Mouse (Mus musculus) embryonic facial prominence, embryonic 14.5 days (tissue): ENCODE measurements at regions not wholly inside any gene's neighbourhood (a gene's known extent, or its start where the extent isn't known, plus 50 kb on each side); places are given as distances from the start of the nearest gene placed in this dataset.

Experiments used
- ATAC-seq: fragments of 200-750 bp; cut with Nextera tagmentation; 2 replicates; pipeline ENCODE4 v1.8.0; 2017; ENCODE audit warnings: low read depth, moderate number of reproducible peaks, moderate TSS enrichment
- DNase-seq: peaks from one replicate; pipeline ENCODE4 v3.0.0-alpha.2; 2015; ENCODE audit warnings: low spot score
- H3K27ac ChIP-seq: fragments of 300-500 bp; sonication (generic); replicated peaks from 2 replicates; pipeline ENCODE4 v1.5.1; 2014; ENCODE audit warnings: low read depth, mild to moderate bottlenecking, low read length, moderate library complexity
- H3K27me3 ChIP-seq: fragments of 300-500 bp; sonication (generic); replicated peaks from 2 replicates; pipeline ENCODE4 v1.6.1; 2014; ENCODE audit warnings: low read length; ENCODE audit not compliant: control insufficient read depth, insufficient read depth
- H3K36me3 ChIP-seq: fragments of 300-500 bp; sonication (generic); 2 replicates; pipeline ENCODE4 v1.6.1; 2014; ENCODE audit warnings: low read length, mixed read lengths; ENCODE audit not compliant: control insufficient read depth, insufficient read depth
- H3K4me1 ChIP-seq: fragments of 300-500 bp; sonication (generic); 2 replicates; pipeline ENCODE4 v1.6.1; 2014; ENCODE audit warnings: antibody characterized with exemption, low read length; ENCODE audit not compliant: control insufficient read depth, insufficient read depth
- H3K4me2 ChIP-seq: fragments of 300-500 bp; sonication (generic); 2 replicates; pipeline ENCODE4 v1.6.1; 2014; ENCODE audit warnings: low read depth, mild to moderate bottlenecking, low read length, moderate library complexity, mixed read lengths
- H3K4me3 ChIP-seq: fragments of 300-500 bp; sonication (generic); 2 replicates; pipeline ENCODE4 v1.5.1; 2014; ENCODE audit warnings: low read depth, mild to moderate bottlenecking, low read length
- H3K9ac ChIP-seq: fragments of 300-500 bp; sonication (generic); 2 replicates; pipeline ENCODE4 v1.6.1; 2014; ENCODE audit warnings: low read depth, mild to moderate bottlenecking, low read length, moderate library complexity, mixed read lengths
- H3K9me3 ChIP-seq: fragments of 300-500 bp; sonication (generic); 2 replicates; pipeline ENCODE4 v1.6.1; 2016; ENCODE audit warnings: low read length; ENCODE audit not compliant: control insufficient read depth
- WGBS: fragments of 180-500 bp; shearing (Covaris S2); extraction: QIAGEN DNeasy Blood & Tissue Kit; methylation state at CpG from one replicate; pipeline ENCODE4 v1.1.7; 2014; 5-methylcytosine and 5-hydroxymethylcytosine counted together

- Histone ChIP-seq H3K27me3 (no peaks in the 10 kb centered on the region), H3K27ac (no peak overlapping the region), H3K9ac (no peak overlapping the region), H3K4me2 (no peak overlapping the region), H3K4me3 (no peak overlapping the region), H3K9me3 (no peaks in the 10 kb centered on the region), H3K36me3 (no peaks in the 10 kb centered on the region), H3K4me1 (no peaks in the 10 kb centered on the region)
- ATAC-seq (peak; percentile 60; the same call in 1 of the 2 replicates), DNase-seq (no peak)
- WGBS, result 75% methylated on average over 6 of the region's 6 CpGs
Measured at GRCm38 (mm10) chr7:51215487-51216232, 295.2 kb upstream of the Ano5 start.

- ATAC-seq (no peak), DNase-seq (no peak)
- Histone ChIP-seq H3K4me2 (no peak overlapping the region), H3K36me3 (no peaks in the 10 kb centered on the region), H3K9ac (no peak overlapping the region), H3K9me3 (no peaks in the 10 kb centered on the region), H3K27me3 (no peaks in the 10 kb centered on the region), H3K27ac (no peak overlapping the region), H3K4me1 (no peaks in the 10 kb centered on the region), H3K4me3 (no peak overlapping the region)
- WGBS, result 80% methylated on average over 3 of the region's 3 CpGs
Measured at GRCm38 (mm10) chr7:51216233-51216605, 294.6 kb upstream of the Ano5 start.

- no peak for DNase-seq
- no peaks in the 10 kb centered on the region for H3K9me3 ChIP-seq
- no peak overlapping the region for H3K9ac ChIP-seq
- no peak for ATAC-seq
- H3K4me2 ChIP-seq, result no peak overlapping the region
- WGBS, result 85% methylated on average over 4 of the region's 4 CpGs
- no peaks in the 10 kb centered on the region for H3K27me3 ChIP-seq
- no peak overlapping the region for H3K4me3 ChIP-seq
- H3K4me1 ChIP-seq, result no peaks in the 10 kb centered on the region
- no peaks in the 10 kb centered on the region for H3K36me3 ChIP-seq
- no peak overlapping the region for H3K27ac ChIP-seq
Measured at GRCm38 (mm10) chr7:51221351-51221750, 289.5 kb upstream of the Ano5 start.

- H3K27ac ChIP-seq, result no peak overlapping the region
- no peak overlapping the region for H3K4me2 ChIP-seq
- H3K9ac ChIP-seq, result no peak overlapping the region
- no peak for ATAC-seq
- H3K36me3 ChIP-seq, result no peaks in the 10 kb centered on the region
- no peaks in the 10 kb centered on the region for H3K4me1 ChIP-seq
- 71% methylated on average over 1 of the region's 1 CpGs for WGBS
- H3K27me3 ChIP-seq, result no peaks in the 10 kb centered on the region
- H3K4me3 ChIP-seq, result no peak overlapping the region
- H3K9me3 ChIP-seq, result no peaks in the 10 kb centered on the region
- DNase-seq, result no peak
Measured at GRCm38 (mm10) chr7:51221806-51222205, 289.0 kb upstream of the Ano5 start.

- DNase-seq, result peak; percentile 18
- Histone ChIP-seq H3K9ac (no peak overlapping the region), H3K9me3 (no peaks in the 10 kb centered on the region), H3K27me3 (no peaks in the 10 kb centered on the region), H3K4me3 (no peak overlapping the region), H3K4me1 (no peaks in the 10 kb centered on the region), H3K4me2 (no peak overlapping the region), H3K27ac (no peak overlapping the region), H3K36me3 (no peaks in the 10 kb centered on the region)
- WGBS, result 59% methylated on average over 5 of the region's 5 CpGs
- no peak for ATAC-seq
Measured at GRCm38 (mm10) chr7:51227136-51227535, 283.7 kb upstream of the Ano5 start.

- Histone ChIP-seq H3K9me3 (0 out of 2 replicates have a peak, but pooled peaks cover 3% of the 10 kb centered on the region), H3K4me1 (no peaks in the 10 kb centered on the region), H3K9ac (no peak overlapping the region), H3K4me3 (no peak overlapping the region), H3K36me3 (no peaks in the 10 kb centered on the region), H3K27ac (no peak overlapping the region), H3K27me3 (no peaks in the 10 kb centered on the region), H3K4me2 (no peak overlapping the region)
- ATAC-seq (no peak), DNase-seq (no peak)
- 67% methylated on average over 4 of the region's 4 CpGs for WGBS
Measured at GRCm38 (mm10) chr7:51234616-51235015, 276.2 kb upstream of the Ano5 start.

GRCm38 (mm10) chr7:51247695-51248094 lies 263.1 kb upstream of the Ano5 start:
- WGBS, result 76% methylated on average over 2 of the region's 2 CpGs
- no peaks in the 10 kb centered on the region for H3K27me3 ChIP-seq
- H3K36me3 ChIP-seq, result no peaks in the 10 kb centered on the region
- H3K4me2 ChIP-seq, result no peak overlapping the region
- no peak for ATAC-seq
- no peak overlapping the region for H3K27ac ChIP-seq
- H3K9ac ChIP-seq, result no peak overlapping the region
- H3K9me3 ChIP-seq, result no peaks in the 10 kb centered on the region
- no peak for DNase-seq
- H3K4me3 ChIP-seq, result no peak overlapping the region
- H3K4me1 ChIP-seq, result no peaks in the 10 kb centered on the region

GRCm38 (mm10) chr7:51254461-51254860 lies 256.4 kb upstream of the Ano5 start:
- H3K9ac ChIP-seq, result no peak overlapping the region
- ATAC-seq (no peak), DNase-seq (no peak)
- no peaks in the 10 kb centered on the region for H3K4me1 ChIP-seq
- WGBS, result 54% methylated on average over 2 of the region's 2 CpGs
- no peak overlapping the region for H3K4me3 ChIP-seq
- no peaks in the 10 kb centered on the region for H3K9me3 ChIP-seq
- H3K27ac ChIP-seq, result no peak overlapping the region
- H3K4me2 ChIP-seq, result no peak overlapping the region
- H3K36me3 ChIP-seq, result no peaks in the 10 kb centered on the region
- H3K27me3 ChIP-seq, result no peaks in the 10 kb centered on the region

GRCm38 (mm10) chr7:51259160-51259831 lies 251.5 kb upstream of the Ano5 start:
- 71% methylated on average over 2 of the region's 2 CpGs for WGBS

More at GRCm38 (mm10) chr7:51259160-51259831, 251.5 kb upstream of the Ano5 start:
- Histone ChIP-seq H3K9ac (no peak overlapping the region), H3K4me1 (no peaks in the 10 kb centered on the region), H3K27ac (no peak overlapping the region), H3K4me3 (no peak overlapping the region), H3K4me2 (no peak overlapping the region), H3K9me3 (no peaks in the 10 kb centered on the region), H3K36me3 (no peaks in the 10 kb centered on the region), H3K27me3 (no peaks in the 10 kb centered on the region)
- DNase-seq, result no peak
- no peak for ATAC-seq
